Mouse (Mus musculus): ENCODE measurements at regions not wholly inside any gene's neighbourhood (a gene's known extent, or its start where the extent isn't known, plus 50 kb on each side); places are given as distances from the start of the nearest gene placed in this dataset.

- Histone ChIP-seq H3K27ac (ENCODE audit: low read depth) (no peak overlapping the region), H3K4me1 (ENCODE audit: insufficient read depth) (no peaks in the 10 kb centered on the region), H3K4me2 (no peak overlapping the region), H3K9me3 (ENCODE audit: low read depth, low read length) (no peaks in the 10 kb centered on the region), H3K9ac (no peak overlapping the region), H3K4me3 (ENCODE audit: low read depth, low read length) (no peak overlapping the region), H3K36me3 (ENCODE audit: insufficient read depth) (no peaks in the 10 kb centered on the region), H3K27me3 (ENCODE audit: insufficient read depth, low read length) (no peaks in the 10 kb centered on the region)
- 88% methylated on average over 3 of the region's 3 CpGs for WGBS
- ATAC-seq (ENCODE audit: insufficient read depth) (no peak), DNase-seq (peak; percentile 24)
- no peak for TF ChIP-seq CTCF (IDR thresholded peaks at IDR 0.05; ENCODE audit: low read depth)
These were observed 283.6 kb upstream of the Klf4 start for GRCm38 (mm10) chr4:55815832-55816231.

GRCm38 (mm10) chr4:55812846-55813245 lies 280.6 kb upstream of the Klf4 start:
- no peak for DNase-seq
- no peak overlapping the region for H3K9ac ChIP-seq
- H3K4me3 ChIP-seq (ENCODE audit: low read depth, low read length): no peak overlapping the region
- H3K36me3 ChIP-seq (ENCODE audit: insufficient read depth): no peaks in the 10 kb centered on the region
- H3K4me1 ChIP-seq (ENCODE audit: insufficient read depth): no peaks in the 10 kb centered on the region
- H3K27me3 ChIP-seq (ENCODE audit: insufficient read depth, low read length): no peaks in the 10 kb centered on the region
- H3K9me3 ChIP-seq (ENCODE audit: low read depth, low read length): no peaks in the 10 kb centered on the region
- no peak overlapping the region for H3K27ac ChIP-seq (ENCODE audit: low read depth)
- no peak overlapping the region for H3K4me2 ChIP-seq
- 55% methylated on average over 8 of the region's 8 CpGs for WGBS
- no peak for ATAC-seq (ENCODE audit: insufficient read depth)
- no peak for TF ChIP-seq CTCF (IDR thresholded peaks at IDR 0.05; ENCODE audit: low read depth)

- no peak for DNase-seq
- no peak overlapping the region for H3K4me2 ChIP-seq
- H3K9me3 ChIP-seq (ENCODE audit: low read depth, low read length): no peaks in the 10 kb centered on the region
- H3K4me1 ChIP-seq (ENCODE audit: insufficient read depth): no peaks in the 10 kb centered on the region
- TF ChIP-seq CTCF (IDR thresholded peaks at IDR 0.05; ENCODE audit: low read depth): no peak
- no peaks in the 10 kb centered on the region for H3K36me3 ChIP-seq (ENCODE audit: insufficient read depth)
- no peak overlapping the region for H3K9ac ChIP-seq
- H3K4me3 ChIP-seq (ENCODE audit: low read depth, low read length): no peak overlapping the region
- no peak overlapping the region for H3K27ac ChIP-seq (ENCODE audit: low read depth)
- 69% methylated on average over 3 of the region's 3 CpGs for WGBS
- no peak for ATAC-seq (ENCODE audit: insufficient read depth)
- H3K27me3 ChIP-seq (ENCODE audit: insufficient read depth, low read length): no peaks in the 10 kb centered on the region
These were observed 279.4 kb upstream of the Klf4 start for GRCm38 (mm10) chr4:55811656-55812055.

GRCm38 (mm10) chr4:55808501-55808900 lies 276.2 kb upstream of the Klf4 start:
- no peak overlapping the region for H3K27ac ChIP-seq (ENCODE audit: low read depth)
- H3K9me3 ChIP-seq (ENCODE audit: low read depth, low read length): no peaks in the 10 kb centered on the region
- WGBS: 54% methylated on average over 5 of the region's 5 CpGs
- H3K27me3 ChIP-seq (ENCODE audit: insufficient read depth, low read length): no peaks in the 10 kb centered on the region
- ATAC-seq (ENCODE audit: insufficient read depth) (no peak), DNase-seq (no peak)
- H3K9ac ChIP-seq: no peak overlapping the region
- H3K36me3 ChIP-seq (ENCODE audit: insufficient read depth): no peaks in the 10 kb centered on the region
- H3K4me3 ChIP-seq (ENCODE audit: low read depth, low read length): no peak overlapping the region
- no peaks in the 10 kb centered on the region for H3K4me1 ChIP-seq (ENCODE audit: insufficient read depth)
- H3K4me2 ChIP-seq: no peak overlapping the region
- TF ChIP-seq CTCF (IDR thresholded peaks at IDR 0.05; ENCODE audit: low read depth): no peak

GRCm38 (mm10) chr4:55806799-55807198 lies 274.5 kb upstream of the Klf4 start:
- no peaks in the 10 kb centered on the region for H3K27me3 ChIP-seq (ENCODE audit: insufficient read depth, low read length)
- TF ChIP-seq CTCF (IDR thresholded peaks at IDR 0.05; ENCODE audit: low read depth): no peak
- ATAC-seq (ENCODE audit: insufficient read depth) (no peak), DNase-seq (no peak)
- H3K4me3 ChIP-seq (ENCODE audit: low read depth, low read length): no peak overlapping the region
- no peaks in the 10 kb centered on the region for H3K4me1 ChIP-seq (ENCODE audit: insufficient read depth)
- 81% methylated on average over 3 of the region's 3 CpGs for WGBS
- H3K4me2 ChIP-seq: no peak overlapping the region
- no peak overlapping the region for H3K27ac ChIP-seq (ENCODE audit: low read depth)
- H3K9me3 ChIP-seq (ENCODE audit: low read depth, low read length): no peaks in the 10 kb centered on the region
- no peak overlapping the region for H3K9ac ChIP-seq
- no peaks in the 10 kb centered on the region for H3K36me3 ChIP-seq (ENCODE audit: insufficient read depth)

GRCm38 (mm10) chr4:55805255-55806051 lies 273.2 kb upstream of the Klf4 start:
- H3K4me3 ChIP-seq (ENCODE audit: low read depth, low read length): no peak overlapping the region
- H3K4me1 ChIP-seq (ENCODE audit: insufficient read depth): no peaks in the 10 kb centered on the region
- ATAC-seq (ENCODE audit: insufficient read depth) (no peak), DNase-seq (no peak)
- H3K9ac ChIP-seq: no peak overlapping the region
- H3K27ac ChIP-seq (ENCODE audit: low read depth): no peak overlapping the region
- H3K36me3 ChIP-seq (ENCODE audit: insufficient read depth): no peaks in the 10 kb centered on the region
- TF ChIP-seq CTCF (IDR thresholded peaks at IDR 0.05; ENCODE audit: low read depth): no peak
- H3K9me3 ChIP-seq (ENCODE audit: low read depth, low read length): no peaks in the 10 kb centered on the region
- H3K27me3 ChIP-seq (ENCODE audit: insufficient read depth, low read length): no peaks in the 10 kb centered on the region
- WGBS: 84% methylated on average over 6 of the region's 6 CpGs
- no peak overlapping the region for H3K4me2 ChIP-seq

GRCm38 (mm10) chr4:55802101-55802500 lies 269.8 kb upstream of the Klf4 start:
- DNase-seq (no peak), ATAC-seq (ENCODE audit: insufficient read depth) (no peak)
- WGBS: 82% methylated on average over 4 of the region's 4 CpGs

More at GRCm38 (mm10) chr4:55802101-55802500, 269.8 kb upstream of the Klf4 start:
- no peak overlapping the region for H3K27ac ChIP-seq (ENCODE audit: low read depth)
- no peaks in the 10 kb centered on the region for H3K4me1 ChIP-seq (ENCODE audit: insufficient read depth)
- H3K4me2 ChIP-seq: no peak overlapping the region
- H3K9me3 ChIP-seq (ENCODE audit: low read depth, low read length): no peaks in the 10 kb centered on the region
- H3K9ac ChIP-seq: no peak overlapping the region
- TF ChIP-seq CTCF (IDR thresholded peaks at IDR 0.05; ENCODE audit: low read depth): no peak
- no peaks in the 10 kb centered on the region for H3K27me3 ChIP-seq (ENCODE audit: insufficient read depth, low read length)
- H3K36me3 ChIP-seq (ENCODE audit: insufficient read depth): no peaks in the 10 kb centered on the region
- H3K4me3 ChIP-seq (ENCODE audit: low read depth, low read length): no peak overlapping the region

Measured in lung, embryonic 14.5 days (tissue).